Mouse (Mus musculus) cerebellum, adult 2 months (tissue): ENCODE results near the gene Eml1.

Source experiments
- CTCF ChIP-seq: fragments of 200-500 bp; IDR thresholded peaks from 2 replicates; pipeline ENCODE4 v1.5.1; 2011; ENCODE audit warnings: low read depth, mild to moderate bottlenecking, control low read depth, low read length, moderate library complexity, borderline replicate concordance; ENCODE audit not compliant: insufficient read depth
- POLR2A ChIP-seq: fragments of 200-500 bp; IDR thresholded peaks from 2 replicates; pipeline ENCODE4 v1.6.1; 2011; ENCODE audit warnings: low read length, control low read depth, borderline replicate concordance; ENCODE audit not compliant: insufficient read depth

DNA sequence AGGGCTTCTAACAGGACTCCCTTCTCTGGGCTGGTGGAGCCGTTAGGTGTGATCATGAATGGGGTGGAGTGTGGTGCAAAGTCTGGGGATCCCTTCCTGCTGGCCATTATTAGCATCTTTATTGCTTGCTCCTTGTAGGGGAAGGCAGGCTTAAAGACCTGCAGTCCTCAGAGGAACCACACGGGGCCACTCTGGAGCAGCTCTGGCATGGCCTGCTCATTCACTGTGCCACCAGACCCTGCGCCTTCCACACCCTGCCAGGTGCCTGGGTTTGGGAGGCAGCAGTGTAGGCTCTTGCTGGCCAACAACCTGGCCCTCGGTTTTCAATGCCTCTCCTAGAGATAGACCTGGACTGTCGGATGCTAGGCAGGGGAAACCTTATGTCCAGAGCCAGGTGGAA, 7.0 kb upstream of the Eml1 start:
- TF ChIP-seq CTCF, result peak; percentile 97
- TF ChIP-seq POLR2A, result no peak
